Mouse (Mus musculus) hindbrain, embryonic 16.5 days (tissue): ENCODE results near the gene Nat8f2. TPM values are rescaled to one million over a fixed set of nuclear protein-coding genes. Genes with fewer than 3 reads are reported as not detected.
"Not testable (repeated sequence)": the region's sequence is repeated elsewhere in the genome, so short reads cannot be mapped to it uniquely, and the experiment has no call there.

ENCODE experiments used
- ATAC-seq: fragments of 200-750 bp; cut with Nextera tagmentation; 2 replicates; pipeline ENCODE4 v1.8.0; 2017; ENCODE audit warnings: moderate TSS enrichment, moderate library complexity
- H3K27ac ChIP-seq: fragments of 300-500 bp; sonication (generic); 2 replicates; pipeline ENCODE4 v1.5.1; 2014; ENCODE audit warnings: low read depth, mild to moderate bottlenecking, control low read depth, low read length, moderate library complexity
- H3K27me3 ChIP-seq: fragments of 300-500 bp; sonication (generic); replicated peaks from 2 replicates; pipeline ENCODE4 v1.6.1; 2014; ENCODE audit warnings: low read length; ENCODE audit not compliant: control insufficient read depth, insufficient read depth
- H3K36me3 ChIP-seq: fragments of 300-500 bp; sonication (generic); 2 replicates; pipeline ENCODE4 v1.6.1; 2014; ENCODE audit warnings: mild to moderate bottlenecking, low read length, moderate library complexity, mixed read lengths; ENCODE audit not compliant: control insufficient read depth, insufficient read depth
- H3K4me1 ChIP-seq: fragments of 300-500 bp; sonication (generic); 2 replicates; pipeline ENCODE4 v1.6.1; 2014; ENCODE audit warnings: low read depth, low read length; ENCODE audit not compliant: control insufficient read depth, insufficient read depth
- H3K4me2 ChIP-seq: fragments of 300-500 bp; sonication (generic); 2 replicates; pipeline ENCODE4 v1.6.1; 2014; ENCODE audit warnings: mild to moderate bottlenecking, low read length, control low read depth, moderate library complexity
- H3K4me3 ChIP-seq: fragments of 300-500 bp; sonication (generic); 2 replicates; pipeline ENCODE4 v1.5.1; 2014; ENCODE audit warnings: mild to moderate bottlenecking, low read length, control low read depth, moderate library complexity
- H3K9ac ChIP-seq: fragments of 300-500 bp; sonication (generic); 2 replicates; pipeline ENCODE4 v1.6.1; 2014; ENCODE audit warnings: low read depth, mild to moderate bottlenecking, control low read depth, low read length, moderate library complexity
- H3K9me3 ChIP-seq: fragments of 300-500 bp; sonication (generic); 2 replicates; pipeline ENCODE4 v1.6.1; 2014; ENCODE audit warnings: mild to moderate bottlenecking, low read length, moderate library complexity; ENCODE audit not compliant: control insufficient read depth
- WGBS: fragments of 180-500 bp; shearing (Covaris S2); extraction: QIAGEN DNeasy Blood & Tissue Kit; methylation state at CpG from one replicate; pipeline ENCODE4 v1.1.7; 2014; 5-methylcytosine and 5-hydroxymethylcytosine counted together
- polyA plus RNA-seq: library from polyadenylated mRNA; unstranded; fragments of >200 nt; fragmentation: Nextera tagmentation; extraction: Ambion mirVana; gene quantifications from 2 replicates; pipeline ENCODE4 v1.2.1, GENCODE M21; 2015

Gene Nat8f2
- polyA plus RNA-seq, 1 experiment from 2014 or later = not detected

DNA sequence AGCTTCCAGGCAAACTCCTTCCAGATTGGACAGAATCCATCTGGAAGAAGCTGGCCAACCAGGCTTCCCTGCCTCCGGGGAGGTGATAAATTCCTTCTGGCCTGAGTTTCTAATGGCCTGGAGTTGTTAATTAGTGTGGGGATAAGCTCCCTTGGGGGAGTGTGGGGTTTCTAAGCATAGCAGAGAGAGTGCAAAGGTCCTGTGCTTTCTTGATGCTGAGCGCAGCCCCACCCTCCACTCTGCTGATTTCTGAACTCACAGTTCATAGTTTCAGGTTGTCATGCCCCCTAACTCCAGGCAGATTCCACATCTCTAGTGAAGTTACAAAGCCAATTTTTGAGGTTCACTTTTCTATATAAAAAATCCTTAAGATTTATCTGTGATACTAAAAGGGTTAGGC lies 33.9 kb downstream of the Nat8f2 start:
- not testable (repeated sequence) for H3K9me3 ChIP-seq, H3K27ac ChIP-seq, H3K36me3 ChIP-seq, H3K4me1 ChIP-seq, ATAC-seq, H3K4me2 ChIP-seq, H3K9ac ChIP-seq, H3K27me3 ChIP-seq, H3K4me3 ChIP-seq
- 65% methylated on average over 1 of the region's 2 CpGs for WGBS

DNA sequence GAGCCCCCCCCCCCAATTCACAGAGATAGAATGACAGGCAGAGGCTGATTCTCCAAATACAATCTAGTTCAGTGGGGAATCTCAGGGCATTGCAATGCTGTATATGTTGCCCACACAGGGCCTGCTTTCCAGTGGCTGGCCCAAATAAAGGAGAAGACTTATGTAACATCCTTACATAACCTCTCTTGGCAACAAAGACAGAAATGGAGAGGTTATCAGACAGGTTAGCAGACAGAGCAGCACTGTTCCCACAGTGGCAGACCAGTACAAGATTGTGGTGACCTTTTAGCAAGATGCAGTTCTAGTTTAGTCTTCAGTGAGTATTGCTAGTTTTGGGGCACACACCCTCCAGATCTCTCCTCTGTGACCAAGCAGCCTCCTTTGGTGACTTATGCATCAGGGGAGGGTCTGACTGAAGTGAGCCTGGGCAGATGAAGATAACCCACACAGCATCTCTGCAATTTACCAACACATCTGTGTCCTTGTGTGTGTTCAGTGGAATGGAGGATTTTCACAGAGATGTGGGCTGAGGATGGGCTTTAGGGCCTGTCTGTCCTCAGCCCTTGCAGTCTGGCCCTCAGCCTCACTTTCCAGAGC lies 34.4 kb downstream of the Nat8f2 start:
- not testable (repeated sequence) for H3K27ac ChIP-seq, H3K36me3 ChIP-seq, H3K4me3 ChIP-seq, H3K9ac ChIP-seq, H3K4me2 ChIP-seq, H3K4me1 ChIP-seq, ATAC-seq, H3K9me3 ChIP-seq, H3K27me3 ChIP-seq

DNA sequence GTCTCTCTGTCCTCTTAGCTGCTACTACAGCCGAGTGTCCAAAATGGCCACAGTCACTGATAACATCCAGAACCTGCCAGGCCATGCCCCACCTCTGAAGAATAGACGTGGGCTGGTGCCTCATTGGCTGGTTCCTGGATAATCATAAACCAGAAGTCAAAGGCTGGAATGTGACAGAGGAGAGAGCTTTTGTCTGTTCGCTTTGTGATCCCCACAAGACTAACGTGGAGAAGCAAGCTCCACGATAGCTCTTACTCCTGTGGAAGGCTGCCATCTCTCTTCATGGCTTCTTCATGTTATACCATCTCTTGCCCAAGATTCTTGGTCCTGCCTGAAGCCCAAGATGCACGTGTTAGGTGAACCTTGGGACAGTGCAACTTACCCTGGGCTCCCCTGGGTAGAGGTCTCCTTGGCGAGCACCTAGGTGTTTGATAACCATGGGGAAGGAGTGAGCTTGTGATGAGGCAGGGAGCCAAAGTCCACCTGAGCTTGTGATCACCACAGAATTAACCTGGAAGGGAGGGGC lies 37.1 kb downstream of the Nat8f2 start, which contains the start of gene Nat8:
Gene Nat8 (minus strand): TSS at position 287 of the 526 bp plus-strand sequence.
- no peaks in the 10 kb centered on the region for H3K9me3 ChIP-seq
- 79% methylated on average over 7 of the region's 7 CpGs for WGBS
- H3K4me1 ChIP-seq = no peaks in the 10 kb centered on the region
- no peak within 1 kb of the TSS for H3K9ac ChIP-seq
- H3K36me3 ChIP-seq = no peaks in the 10 kb centered on the region
- H3K27me3 ChIP-seq = no peaks in the 10 kb centered on the region
- H3K27ac ChIP-seq = no peak within 1 kb of the TSS
- H3K4me3 ChIP-seq = no peak within 1 kb of the TSS
- no peak within 1 kb of the TSS for H3K4me2 ChIP-seq
- no peak for ATAC-seq

DNA sequence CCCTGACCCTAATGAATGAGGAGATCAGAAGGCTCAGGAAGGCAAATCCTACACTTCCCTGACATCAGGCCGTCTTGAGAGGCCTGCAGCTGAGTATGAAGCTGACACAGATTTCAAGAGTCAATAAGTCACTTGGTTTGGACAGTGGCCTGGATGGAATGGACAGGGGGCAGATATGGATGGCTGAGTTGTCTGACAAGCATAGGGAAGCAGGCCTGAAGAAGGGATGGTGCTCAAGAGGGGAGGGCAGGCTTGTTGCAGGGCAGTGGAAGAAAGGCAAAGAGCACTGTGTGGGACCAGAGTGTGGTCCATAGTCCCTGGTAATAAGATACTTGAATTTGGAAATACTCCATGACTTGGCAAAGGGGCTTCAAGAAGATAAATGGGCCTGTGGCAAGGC lies 39.5 kb downstream of the Nat8f2 start:
- Histone ChIP-seq H3K4me2 (no peak overlapping the region), H3K27me3 (no peaks in the 10 kb centered on the region), H3K9me3 (no peaks in the 10 kb centered on the region), H3K4me1 (no peaks in the 10 kb centered on the region), H3K36me3 (no peaks in the 10 kb centered on the region), H3K4me3 (no peak overlapping the region), H3K9ac (no peak overlapping the region), H3K27ac (no peak overlapping the region)
- no peak for ATAC-seq
- WGBS = 71% methylated on average over 1 of the region's 1 CpGs

DNA sequence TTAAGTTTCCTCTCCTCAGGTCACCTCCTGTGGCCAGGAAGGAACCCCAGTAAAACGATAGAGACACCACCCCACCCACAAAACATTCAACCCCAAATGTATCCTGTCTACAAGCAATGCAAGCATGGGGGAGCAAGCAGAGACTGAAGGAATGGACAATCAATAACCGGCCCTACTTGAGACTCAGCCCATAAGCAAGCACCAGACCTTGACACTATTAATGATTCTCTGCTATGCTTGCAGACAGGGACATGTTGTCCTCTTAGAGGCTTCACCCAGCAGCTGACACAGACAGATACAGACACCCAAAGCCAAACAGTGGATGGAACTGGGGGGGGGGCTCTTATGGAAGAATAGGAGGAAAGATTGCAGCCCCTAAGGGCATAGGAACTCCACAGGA lies 43.1 kb downstream of the Nat8f2 start:
- ATAC-seq = no peak
- no peak overlapping the region for H3K9ac ChIP-seq
- no peaks in the 10 kb centered on the region for H3K27me3 ChIP-seq
- H3K9me3 ChIP-seq = no peaks in the 10 kb centered on the region
- H3K4me1 ChIP-seq = no peaks in the 10 kb centered on the region
- no peak overlapping the region for H3K27ac ChIP-seq
- H3K36me3 ChIP-seq = no peaks in the 10 kb centered on the region
- H3K4me3 ChIP-seq = no peak overlapping the region
- 92% methylated on average over 2 of the region's 2 CpGs for WGBS
- H3K4me2 ChIP-seq = no peak overlapping the region

DNA sequence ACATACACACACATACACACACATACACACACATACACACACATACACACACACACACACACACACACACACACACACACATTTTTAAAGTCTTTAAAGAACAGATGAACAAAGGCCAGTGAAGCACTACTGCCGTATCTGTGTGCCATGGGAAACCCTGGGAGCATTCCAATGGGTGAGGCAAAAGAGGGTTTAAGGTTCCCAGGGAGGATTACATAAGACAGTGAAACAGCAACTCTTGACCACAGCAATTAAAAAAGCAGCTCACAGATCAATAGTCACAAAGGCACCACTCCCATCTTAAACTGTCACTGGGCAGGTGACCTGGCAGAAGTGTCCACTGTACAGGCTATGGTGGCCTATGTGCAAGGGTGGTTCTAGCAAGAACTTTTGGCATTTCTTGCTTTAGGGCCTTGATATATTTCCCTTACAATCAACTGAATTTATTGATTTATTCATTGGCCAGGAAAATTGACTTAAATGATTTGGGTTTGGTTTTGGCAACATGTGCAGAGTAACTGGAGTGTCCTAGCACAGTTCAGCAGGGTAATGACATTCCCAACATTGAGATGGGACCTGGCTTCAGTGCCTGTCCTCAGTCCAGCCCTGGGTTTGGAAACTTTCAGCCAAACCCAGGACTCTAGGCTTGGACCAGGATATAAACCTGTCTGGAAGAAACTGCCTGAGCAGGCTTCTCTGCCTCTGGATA lies 45.4 kb downstream of the Nat8f2 start:
- Histone ChIP-seq H3K4me2 (no peak overlapping the region), H3K27me3 (no peaks in the 10 kb centered on the region), H3K27ac (no peak overlapping the region), H3K4me1 (no peaks in the 10 kb centered on the region), H3K9me3 (no peaks in the 10 kb centered on the region), H3K4me3 (no peak overlapping the region), H3K36me3 (no peaks in the 10 kb centered on the region), H3K9ac (no peak overlapping the region)
- ATAC-seq = no peak
- WGBS = 93% methylated on average over 1 of the region's 1 CpGs

DNA sequence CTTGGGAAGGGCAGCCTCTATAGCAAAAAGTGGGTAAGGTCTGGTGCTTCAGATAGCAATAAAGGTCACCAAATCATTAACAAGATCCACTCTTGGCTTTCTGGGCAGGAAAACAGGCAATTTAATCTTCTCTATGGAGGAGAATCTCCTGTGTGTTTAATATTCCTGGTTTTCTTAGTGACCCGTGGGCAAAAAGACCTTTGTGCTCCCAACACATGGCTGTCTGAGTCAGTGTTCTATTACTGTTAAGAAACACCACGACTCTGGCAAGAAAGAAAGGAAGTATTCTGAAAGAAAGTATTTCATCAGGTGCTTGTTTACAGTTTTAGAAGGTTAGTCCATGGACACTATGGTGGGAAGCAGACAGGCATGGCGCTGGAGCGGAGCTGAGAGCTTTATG lies 46.7 kb downstream of the Nat8f2 start:
- Histone ChIP-seq H3K4me3 (no peak overlapping the region), H3K4me1 (no peaks in the 10 kb centered on the region), H3K9ac (no peak overlapping the region), H3K27me3 (no peaks in the 10 kb centered on the region), H3K9me3 (no peaks in the 10 kb centered on the region), H3K27ac (no peak overlapping the region), H3K4me2 (no peak overlapping the region), H3K36me3 (no peaks in the 10 kb centered on the region)
- 85% methylated on average over 4 of the region's 4 CpGs for WGBS
- no peak for ATAC-seq

DNA sequence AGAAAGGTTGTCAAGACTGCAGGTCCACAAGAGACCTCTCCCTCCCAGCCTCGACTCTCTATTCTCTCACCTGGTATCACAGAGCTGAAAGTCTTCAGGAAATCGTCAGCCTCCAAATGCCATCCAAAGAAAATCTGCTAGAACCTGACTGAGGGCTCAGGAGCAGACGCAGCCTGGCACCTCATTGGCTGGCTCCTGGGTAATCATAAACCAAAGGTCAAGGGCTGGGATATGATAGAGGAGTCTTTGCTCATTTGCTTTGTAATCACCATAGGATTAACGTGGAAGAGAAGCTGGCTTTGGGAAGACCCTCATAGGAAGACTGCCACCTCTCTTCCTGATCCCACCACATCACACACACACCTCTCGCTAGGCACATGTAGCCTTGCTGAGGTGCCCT lies 48.1 kb downstream of the Nat8f2 start, which contains the start of the genes Nat8f6 and Nat8f5:
Gene Nat8f6 (minus strand): TSS at position 118 of the 400 bp plus-strand sequence.
Gene Nat8f5 (minus strand): TSS at position 136 of the 400 bp plus-strand sequence.
- Histone ChIP-seq H3K27ac (no peak within 1 kb of the TSS), H3K9ac (no peak within 1 kb of the TSS), H3K4me1 (no peaks in the 10 kb centered on the region), H3K4me3 (no peak within 1 kb of the TSS), H3K36me3 (no peaks in the 10 kb centered on the region), H3K27me3 (no peaks in the 10 kb centered on the region), H3K4me2 (no peak within 1 kb of the TSS), H3K9me3 (no peaks in the 10 kb centered on the region)
- no peak for ATAC-seq
- WGBS = 89% methylated on average over 5 of the region's 5 CpGs

DNA sequence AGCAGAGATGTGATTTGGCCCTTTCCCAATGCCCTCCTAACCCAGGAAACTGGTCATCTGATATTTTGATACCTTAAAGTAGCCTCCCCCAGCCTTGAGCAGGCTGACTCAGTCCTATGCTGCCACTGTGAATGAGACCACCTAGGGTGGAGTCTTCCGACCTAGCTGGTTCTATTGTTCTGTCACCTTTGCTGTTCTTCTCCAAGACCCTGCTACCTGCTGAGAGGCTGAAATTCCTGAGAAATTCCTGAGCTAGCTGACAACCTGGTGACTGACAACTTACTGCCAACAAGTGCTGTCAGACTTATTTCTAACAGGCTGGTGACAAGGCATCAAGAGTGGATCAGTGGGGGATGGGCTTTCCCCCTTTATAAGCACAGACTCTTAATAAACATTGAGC lies 50.6 kb downstream of the Nat8f2 start:
- Histone ChIP-seq H3K36me3 (no peaks in the 10 kb centered on the region), H3K9me3 (no peaks in the 10 kb centered on the region), H3K4me1 (no peaks in the 10 kb centered on the region), H3K27me3 (no peaks in the 10 kb centered on the region), H3K4me2 (no peak overlapping the region), H3K9ac (no peak overlapping the region), H3K4me3 (no peak overlapping the region), H3K27ac (no peak overlapping the region)
- 22% methylated on average over 1 of the region's 1 CpGs for WGBS
- no peak for ATAC-seq
